Mouse (Mus musculus) E14TG2a.4 (cell line): ENCODE data around the gene Grik3.

Experiments used
- H3K27me3 ChIP-seq: 2 replicates; pipeline ENCODE4 v1.6.1; 2014; ENCODE audit warnings: low read length, control low read depth; ENCODE audit not compliant: insufficient read depth
- H3K36me3 ChIP-seq: 2 replicates; pipeline ENCODE4 v1.6.1; 2014; ENCODE audit warnings: low read length, control low read depth; ENCODE audit not compliant: insufficient read depth
- H3K4me1 ChIP-seq: replicated peaks from 2 replicates; pipeline ENCODE4 v1.6.1; 2014; ENCODE audit warnings: low read depth, low read length, control low read depth
- H3K4me3 ChIP-seq: replicated peaks from 2 replicates; pipeline ENCODE4 v1.5.1; 2014; ENCODE audit warnings: mild to moderate bottlenecking, low read length
- H3K9me3 ChIP-seq: 2 replicates; pipeline ENCODE4 v1.6.1; 2014; ENCODE audit warnings: low read length, control low read depth
- CTCF ChIP-seq: conservative IDR thresholded peaks from 2 replicates; pipeline ENCODE4 v1.5.1; 2014; ENCODE audit warnings: low read length
- NANOG ChIP-seq: IDR thresholded peaks from 2 replicates; pipeline ENCODE4 v1.6.1; 2014; ENCODE audit warnings: borderline replicate concordance, low read length, mixed read lengths
- POU5F1 ChIP-seq: IDR thresholded peaks from 2 replicates; pipeline ENCODE4 v1.6.1; 2014; ENCODE audit warnings: low read length, borderline replicate concordance

Grik3 gene

GRCm38 (mm10) chr4:125490661-125491504 is at the start of gene Grik3:
TSS of gene Grik3 (plus strand) at chr4:125490700.
- peaks cover 90% of the 10 kb centered on the region for H3K4me1 ChIP-seq
- peak within 1 kb of the TSS; percentile 79 for H3K4me3 ChIP-seq
- H3K36me3 ChIP-seq: no peaks in the 10 kb centered on the region
- peaks cover 76% of the 10 kb centered on the region for H3K27me3 ChIP-seq
- no peaks in the 10 kb centered on the region for H3K9me3 ChIP-seq
- TF ChIP-seq POU5F1 (no peak), NANOG (no peak), CTCF (no peak)

- no peak for TF ChIP-seq POU5F1
- TF ChIP-seq CTCF: no peak
- TF ChIP-seq NANOG: no peak
- Histone ChIP-seq H3K4me1 (peaks cover 29% of the 10 kb centered on the region), H3K36me3 (no peaks in the 10 kb centered on the region), H3K27me3 (peaks cover 27% of the 10 kb centered on the region), H3K9me3 (no peaks in the 10 kb centered on the region), H3K4me3 (no peak overlapping the region)
Observed at GRCm38 (mm10) chr4:125441821-125442220, 48.7 kb upstream of the Grik3 start.

- no peaks in the 10 kb centered on the region for H3K36me3 ChIP-seq
- TF ChIP-seq NANOG (no peak), CTCF (no peak), POU5F1 (no peak)
- H3K27me3 ChIP-seq: peaks cover 21% of the 10 kb centered on the region
Observed at GRCm38 (mm10) chr4:125444366-125444765, 46.1 kb upstream of the Grik3 start.

GRCm38 (mm10) chr4:125450602-125451321 is 39.7 kb upstream of the Grik3 start:
- no peaks in the 10 kb centered on the region for H3K9me3 ChIP-seq
- no peak for TF ChIP-seq NANOG
- no peak for TF ChIP-seq POU5F1
- no peak for TF ChIP-seq CTCF
- peaks cover 22% of the 10 kb centered on the region for H3K4me1 ChIP-seq
- H3K4me3 ChIP-seq: no peak overlapping the region
- no peaks in the 10 kb centered on the region for H3K36me3 ChIP-seq
- peaks cover 39% of the 10 kb centered on the region for H3K27me3 ChIP-seq

More at GRCm38 (mm10) chr4:125444366-125444765, 46.1 kb upstream of the Grik3 start:
- Histone ChIP-seq H3K4me1 (peaks cover 21% of the 10 kb centered on the region), H3K9me3 (no peaks in the 10 kb centered on the region), H3K4me3 (no peak overlapping the region)

- TF ChIP-seq CTCF (no peak), NANOG (no peak), POU5F1 (no peak)
- Histone ChIP-seq H3K4me1 (peaks cover 28% of the 10 kb centered on the region), H3K9me3 (no peaks in the 10 kb centered on the region), H3K27me3 (peaks cover 40% of the 10 kb centered on the region), H3K4me3 (no peak overlapping the region), H3K36me3 (no peaks in the 10 kb centered on the region)
Observed at GRCm38 (mm10) chr4:125451821-125452220, 38.7 kb upstream of the Grik3 start.

GRCm38 (mm10) chr4:125456506-125456905 is 34.0 kb upstream of the Grik3 start:
- H3K9me3 ChIP-seq: no peaks in the 10 kb centered on the region
- H3K4me3 ChIP-seq: no peak overlapping the region
- H3K36me3 ChIP-seq: no peaks in the 10 kb centered on the region
- H3K27me3 ChIP-seq: peaks cover 49% of the 10 kb centered on the region
- H3K4me1 ChIP-seq: peaks cover 28% of the 10 kb centered on the region
- TF ChIP-seq NANOG (no peak), CTCF (no peak), POU5F1 (no peak)

- TF ChIP-seq POU5F1 (no peak), CTCF (no peak), NANOG (no peak)
- H3K4me1 ChIP-seq: peaks cover 20% of the 10 kb centered on the region
- peak overlapping the region; percentile 67 for H3K4me3 ChIP-seq
Observed at GRCm38 (mm10) chr4:125457152-125458093, 33.1 kb upstream of the Grik3 start.

More at GRCm38 (mm10) chr4:125457152-125458093, 33.1 kb upstream of the Grik3 start:
- H3K9me3 ChIP-seq: no peaks in the 10 kb centered on the region
- H3K27me3 ChIP-seq: peaks cover 57% of the 10 kb centered on the region
- no peaks in the 10 kb centered on the region for H3K36me3 ChIP-seq
